Mouse (Mus musculus): Measurements from ENCODE around the gene Tomm22.

- TF ChIP-seq TCF12 (IDR thresholded peaks at IDR 0.05; ENCODE audit: insufficient read depth, poor library complexity, severe bottlenecking) (no peak), POLR2A (IDR thresholded peaks at IDR 0.05; ENCODE audit: insufficient read length, low read depth) (no peak)
Observed at GRCm38 (mm10) chr15:79669195-79669594, 1.5 kb upstream of the Tomm22 start.
